12 mouse cellular contexts compared by ENCODE assay signal in genomic region chr3:101486054-101486765, GRCm38 (mm10).
DNase-seq lines count a peak whose midpoint lies in the region; ATAC-seq and TF ChIP-seq lines count a peak whose summit lies in the region.
"Had no signal": no experiment of that assay in that cellular context is flagged by ENCODE, and none has a peak within 500 bp of the region (broad histone marks: within the 10 kb centered on the region; RNA-seq: fewer than 3 reads in every experiment).

No protein-coding gene starts in this region.

- WGBS in intestine, postnatal 0 days: 35% methylated on average over 4 of the region's 4 CpGs
- WGBS in intestine, embryonic 16.5 days: 40% methylated on average over 4 of the region's 4 CpGs

- H3K27me3 ChIP-seq in intestine, postnatal 0 days (replicated peaks; ENCODE audit: control insufficient read depth, insufficient read depth, low read length): no peaks in the 10 kb centered on the region
- no peaks in the 10 kb centered on the region for H3K27me3 ChIP-seq in intestine, embryonic 16.5 days (replicated peaks; ENCODE audit: control insufficient read depth, insufficient read depth, low read length)
- H3K27me3 ChIP-seq: limb, embryonic 15.5 days had no signal

- H3K4me1 ChIP-seq in intestine, postnatal 0 days (replicated peaks; ENCODE audit: control insufficient read depth, insufficient read depth, low read length): no peaks in the 10 kb centered on the region
- H3K4me1 ChIP-seq in intestine, embryonic 16.5 days (ENCODE audit: control insufficient read depth, insufficient read depth, low read length): no peaks in the 10 kb centered on the region

- no peaks in the 10 kb centered on the region for H3K36me3 ChIP-seq in intestine, postnatal 0 days (ENCODE audit: control insufficient read depth, insufficient read depth)
- H3K36me3 ChIP-seq in intestine, embryonic 16.5 days (ENCODE audit: control insufficient read depth, insufficient read depth, low read length): no peaks in the 10 kb centered on the region
- H3K36me3 ChIP-seq: limb, embryonic 15.5 days had no signal

- no peak overlapping the region for H3K27ac ChIP-seq in intestine, postnatal 0 days (ENCODE audit: low read depth, low read length)
- no peak overlapping the region for H3K27ac ChIP-seq in intestine, embryonic 16.5 days (ENCODE audit: low read length)
- H3K27ac ChIP-seq: limb, embryonic 15.5 days had no signal

- no peaks in the 10 kb centered on the region for H3K9me3 ChIP-seq in intestine, postnatal 0 days (ENCODE audit: control insufficient read depth)
- H3K9me3 ChIP-seq in intestine, embryonic 16.5 days (ENCODE audit: control insufficient read depth, low read length): no peaks in the 10 kb centered on the region
- H3K9me3 ChIP-seq: limb, embryonic 15.5 days had no signal

- ATAC-seq in CD4-positive, CD25-positive, alpha-beta regulatory T cell, adult 4 months: no peak
- no peak for ATAC-seq in intestine, postnatal 0 days
- ATAC-seq in intestine, embryonic 16.5 days: no peak
- no peak for ATAC-seq in activated CD4-positive, CD25-positive, alpha-beta regulatory T cell, adult 4 months

- H3K4me2 ChIP-seq in intestine, postnatal 0 days (replicated peaks; ENCODE audit: low read depth): no peak overlapping the region
- no peak overlapping the region for H3K4me2 ChIP-seq in intestine, embryonic 16.5 days (ENCODE audit: low read depth, low read length)
- H3K4me2 ChIP-seq: limb, embryonic 15.5 days had no signal

- peak; percentile 31 for DNase-seq in CD4-positive, CD25-positive, alpha-beta regulatory T cell, adult 2 months (ENCODE audit: low read depth, low spot score)
- peak; percentile 38 for DNase-seq in lung, postnatal 14 days
- DNase-seq in lung, postnatal 25 days (ENCODE audit: low spot score): no peak
- peak; percentile 66 to 72 for DNase-seq in kidney, postnatal 25 days
- DNase-seq: gastrocnemius, postnatal 25 days; thymus, postnatal 25 days had no signal

- TF ChIP-seq CTCF in intestine, postnatal 0 days (IDR thresholded peaks at IDR 0.05; ENCODE audit: low read depth): 0 out of 2 replicates have a peak, but pooled peaks have one; percentile 36

- H3K9ac ChIP-seq in intestine, postnatal 0 days (ENCODE audit: low read depth, low read length): no peak overlapping the region
- H3K9ac ChIP-seq in intestine, embryonic 16.5 days (ENCODE audit: low read depth, low read length): no peak overlapping the region
- H3K9ac ChIP-seq: limb, embryonic 15.5 days had no signal

- no peak overlapping the region for H3K4me3 ChIP-seq in intestine, postnatal 0 days (ENCODE audit: low read depth, low read length)
- no peak overlapping the region for H3K4me3 ChIP-seq in intestine, embryonic 16.5 days (ENCODE audit: low read length)
- H3K4me3 ChIP-seq: erythroblast, embryonic 14.5 days; limb, embryonic 15.5 days had no signal
